Mouse (Mus musculus): ENCODE measurements around the gene Mllt1.
A peak's percentile ranks its signal among the peaks of the same experiment; 100 is the strongest.
"Not testable (repeated sequence)": the region's sequence is repeated elsewhere in the genome, so short reads cannot be mapped to it uniquely, and the experiment has no call there.

The Mllt1 gene

GRCm38 (mm10) chr17:56934545-56935330 is 477 bp downstream of the Mllt1 start:
- peak; percentile 24 for DNase-seq (ENCODE audit: inconsistent ontology term)

GRCm38 (mm10) chr17:56933395-56933794 is 1.8 kb downstream of the Mllt1 start:
- DNase-seq (ENCODE audit: inconsistent ontology term) = no peak

- no peak for DNase-seq (ENCODE audit: inconsistent ontology term)
These were observed 5.2 kb downstream of the Mllt1 start for GRCm38 (mm10) chr17:56930026-56930425.

GRCm38 (mm10) chr17:56929530-56929929 is 5.7 kb downstream of the Mllt1 start:
- DNase-seq (ENCODE audit: inconsistent ontology term) = no peak

GRCm38 (mm10) chr17:56929101-56929500 is 6.1 kb downstream of the Mllt1 start:
- no peak for DNase-seq (ENCODE audit: inconsistent ontology term)

- no peak for DNase-seq (ENCODE audit: inconsistent ontology term)
These were observed 9.2 kb downstream of the Mllt1 start for GRCm38 (mm10) chr17:56925998-56926397.

- DNase-seq (ENCODE audit: inconsistent ontology term) = no peak
These were observed 15.5 kb downstream of the Mllt1 start for GRCm38 (mm10) chr17:56919725-56920124.

- DNase-seq (ENCODE audit: inconsistent ontology term) = no peak
These were observed 18.0 kb downstream of the Mllt1 start for GRCm38 (mm10) chr17:56917166-56917565.

- DNase-seq (ENCODE audit: inconsistent ontology term) = no peak
These were observed 21.8 kb downstream of the Mllt1 start for GRCm38 (mm10) chr17:56913444-56913843.

- no peak for DNase-seq (ENCODE audit: inconsistent ontology term)
These were observed 22.2 kb downstream of the Mllt1 start for GRCm38 (mm10) chr17:56913023-56913422.

- DNase-seq (ENCODE audit: inconsistent ontology term) = not testable (repeated sequence)
These were observed 25.5 kb downstream of the Mllt1 start for GRCm38 (mm10) chr17:56909764-56910163.

- no peak for DNase-seq (ENCODE audit: inconsistent ontology term)
These were observed 27.3 kb downstream of the Mllt1 start for GRCm38 (mm10) chr17:56907887-56908286.

GRCm38 (mm10) chr17:56907096-56907495 is 28.1 kb downstream of the Mllt1 start:
- DNase-seq (ENCODE audit: inconsistent ontology term) = no peak

GRCm38 (mm10) chr17:56906166-56906565 is 29.0 kb downstream of the Mllt1 start:
- DNase-seq (ENCODE audit: inconsistent ontology term) = no peak

GRCm38 (mm10) chr17:56902698-56903097 is 32.5 kb downstream of the Mllt1 start:
- DNase-seq (ENCODE audit: inconsistent ontology term) = no peak

GRCm38 (mm10) chr17:56897630-56898195 is 37.5 kb downstream of the Mllt1 start:
- DNase-seq (ENCODE audit: inconsistent ontology term) = peak; percentile 45

- no peak for DNase-seq (ENCODE audit: inconsistent ontology term)
These were observed 38.6 kb downstream of the Mllt1 start for GRCm38 (mm10) chr17:56896513-56897129.

GRCm38 (mm10) chr17:56895368-56895918 is 39.8 kb downstream of the Mllt1 start:
- no peak for DNase-seq (ENCODE audit: inconsistent ontology term)

GRCm38 (mm10) chr17:56890018-56890417 is 45.2 kb downstream of the Mllt1 start:
- no peak for DNase-seq (ENCODE audit: inconsistent ontology term)

GRCm38 (mm10) chr17:56888050-56888449 is 47.2 kb downstream of the Mllt1 start:
- no peak for DNase-seq (ENCODE audit: inconsistent ontology term)

- DNase-seq (ENCODE audit: inconsistent ontology term) = no peak
These were observed 50.4 kb downstream of the Mllt1 start for GRCm38 (mm10) chr17:56884809-56885208.

GRCm38 (mm10) chr17:56884331-56884730 is 50.9 kb downstream of the Mllt1 start:
- no peak for DNase-seq (ENCODE audit: inconsistent ontology term)

GRCm38 (mm10) chr17:56883612-56884011 is 51.6 kb downstream of the Mllt1 start:
- no peak for DNase-seq (ENCODE audit: inconsistent ontology term)
